Mouse (Mus musculus) frontal cortex, postnatal 14 days (tissue): ENCODE measurements around the gene Zfp553.
"Not testable (repeated sequence)": the region's sequence is repeated elsewhere in the genome, so short reads cannot be mapped to it uniquely, and the experiment has no call there.

Experiments
- DNase-seq, 2 experiments: peaks; one replicate each; pipeline ENCODE4 v3.0.0; 2022; ENCODE audit warnings: low spot score in 2 of 2

The Zfp553 gene

GRCm38 (mm10) chr7:127233368-127233749 is 498 bp downstream of the Zfp553 start:
- no peak for DNase-seq

- no peak for DNase-seq
These were observed 904 bp downstream of the Zfp553 start for GRCm38 (mm10) chr7:127233765-127234164.

DNA sequence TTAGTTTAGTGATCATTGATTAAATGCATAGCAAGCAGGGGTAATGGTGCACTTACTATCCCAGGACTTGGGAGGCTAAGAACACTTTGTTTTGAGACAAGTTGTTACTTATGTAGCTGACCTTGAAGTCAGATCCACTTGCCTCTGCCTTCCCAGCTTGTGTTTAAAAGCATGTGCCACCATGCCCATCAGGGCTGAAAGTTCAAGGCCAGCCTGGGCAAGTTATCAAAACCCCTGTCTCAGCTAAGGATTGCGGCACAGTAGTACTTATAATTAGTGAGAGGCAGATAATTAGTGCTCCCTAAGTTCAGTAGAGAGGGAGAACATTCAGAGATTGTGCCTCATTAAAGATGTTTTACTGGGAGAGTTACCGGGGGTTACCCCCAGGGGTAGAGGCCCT is 1.9 kb downstream of the Zfp553 start:
- DNase-seq, result no peak

DNA sequence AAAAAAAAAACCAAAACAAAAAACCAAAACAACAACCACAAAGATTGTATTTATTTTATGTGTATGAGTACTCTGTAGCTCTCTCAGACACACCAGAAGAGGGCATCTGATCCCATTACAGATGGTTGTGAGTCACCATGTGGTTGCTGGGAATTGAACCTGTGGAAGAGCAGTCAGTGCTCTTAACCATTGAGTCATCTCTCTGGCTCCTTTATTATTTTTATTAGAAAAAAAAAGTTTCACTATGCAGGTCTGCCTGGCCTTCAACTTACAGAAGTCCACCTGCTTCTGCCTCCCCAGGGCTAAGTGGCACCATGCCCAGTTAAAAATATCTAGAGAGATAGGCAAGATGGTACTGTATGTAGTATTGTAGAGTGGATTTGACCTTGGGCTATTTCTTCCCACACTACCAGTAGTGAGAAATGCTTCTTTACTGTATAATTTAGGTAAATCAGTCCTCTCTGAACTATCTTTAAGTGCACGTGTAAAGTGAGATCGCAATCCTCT is 10.6 kb downstream of the Zfp553 start:
- no peak for DNase-seq

- peak; percentile 86 to 91 for DNase-seq
These were observed 11.2 kb downstream of the Zfp553 start, which contains the start of gene Zfp771 for GRCm38 (mm10) chr7:127243870-127244657. Zfp771 (plus strand) TSS chr7:127244274.

GRCm38 (mm10) chr7:127244658-127245510 is 12.0 kb downstream of the Zfp553 start:
- no peak for DNase-seq

DNA sequence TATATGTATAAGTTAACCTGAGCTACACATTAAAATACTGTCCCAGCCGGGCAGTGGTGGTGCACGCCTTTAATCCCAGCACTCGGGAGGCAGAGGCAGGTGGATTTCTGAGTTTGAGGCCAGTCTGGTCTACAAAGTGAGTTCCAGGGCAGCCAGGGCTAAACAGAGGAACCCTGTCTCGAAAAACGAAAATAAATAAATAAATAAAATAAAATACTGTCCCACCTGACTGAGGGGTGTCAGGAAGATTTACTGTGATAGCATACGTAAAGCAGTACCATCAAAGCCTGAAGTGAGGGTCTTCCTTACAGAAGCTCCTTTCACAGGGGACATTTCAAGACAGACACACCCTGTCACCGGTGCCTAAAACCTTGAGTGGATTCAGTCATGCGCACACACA is 17.6 kb downstream of the Zfp553 start:
- not testable (repeated sequence) for DNase-seq

DNA sequence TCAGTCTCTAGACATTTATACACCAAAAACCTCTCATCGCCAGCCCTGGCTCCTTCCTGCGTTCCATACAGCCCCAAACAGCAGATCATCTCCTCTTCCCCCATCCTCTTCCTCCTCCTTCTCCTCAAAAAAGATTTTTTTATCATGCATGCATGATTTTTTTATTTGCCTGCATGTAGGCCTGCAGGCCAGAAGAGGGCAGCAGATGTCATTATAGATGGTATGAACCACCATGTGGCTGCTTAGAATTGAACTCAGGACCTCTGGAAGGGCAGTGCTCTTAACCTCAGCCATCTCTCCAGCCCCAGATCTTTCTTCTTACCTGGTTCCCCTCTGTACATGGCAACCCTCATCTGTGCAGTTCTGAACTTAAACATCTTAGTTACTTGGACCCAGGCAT is 19.6 kb downstream of the Zfp553 start:
- DNase-seq, result no peak

- no peak for DNase-seq
These were observed 20.5 kb downstream of the Zfp553 start for GRCm38 (mm10) chr7:127253341-127253740.

- peak; percentile 91 to 93 for DNase-seq
These were observed 21.2 kb downstream of the Zfp553 start for GRCm38 (mm10) chr7:127253821-127254769.

DNA sequence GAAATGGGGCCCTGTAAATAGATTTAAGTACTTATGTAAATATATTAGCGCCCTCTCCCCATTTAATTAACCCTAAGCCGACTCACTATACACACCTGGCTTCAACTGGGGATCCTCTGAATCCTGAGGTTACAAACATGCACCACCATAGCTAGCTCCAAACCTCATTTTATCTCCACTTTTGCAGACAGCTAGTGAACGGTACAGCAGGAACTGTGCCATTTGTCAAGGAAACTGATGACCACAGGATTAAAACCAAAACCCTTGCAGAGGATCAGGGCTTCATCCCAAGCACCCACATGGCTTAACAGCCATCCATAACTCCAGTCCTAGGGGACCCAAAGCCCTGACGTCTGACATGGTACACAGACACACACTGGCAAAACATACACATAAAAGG is 22.1 kb downstream of the Zfp553 start:
- no peak for DNase-seq

GRCm38 (mm10) chr7:127255965-127256364 is 23.1 kb downstream of the Zfp553 start:
- DNase-seq, result no peak

DNA sequence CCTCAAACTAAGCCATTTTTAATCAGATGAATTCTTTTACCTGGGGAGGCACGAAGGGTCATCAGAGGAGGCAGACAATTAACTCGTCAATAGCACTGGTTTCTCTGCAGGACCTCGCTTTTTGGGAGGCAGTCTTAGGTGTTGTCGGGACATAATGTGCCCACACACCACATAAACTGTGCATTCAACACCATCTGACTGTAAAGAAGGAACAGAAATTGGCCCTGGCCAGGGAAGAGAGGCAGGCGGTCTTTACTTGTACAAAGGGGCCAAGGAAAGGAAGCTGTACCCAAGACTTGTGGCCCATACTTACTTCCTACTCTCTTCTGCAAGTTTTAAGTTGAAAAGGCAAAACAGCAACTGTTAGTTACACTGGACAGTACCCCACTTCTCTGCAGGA is 23.7 kb downstream of the Zfp553 start:
- DNase-seq, result no peak

GRCm38 (mm10) chr7:127259186-127259905 is 26.5 kb downstream of the Zfp553 start:
- no peak for DNase-seq

- DNase-seq, result peak; percentile 97 to 98
These were observed 27.6 kb downstream of the Zfp553 start, which contains the start of gene Dctpp1 for GRCm38 (mm10) chr7:127260309-127261111. Dctpp1 (minus strand) TSS chr7:127260709.

DNA sequence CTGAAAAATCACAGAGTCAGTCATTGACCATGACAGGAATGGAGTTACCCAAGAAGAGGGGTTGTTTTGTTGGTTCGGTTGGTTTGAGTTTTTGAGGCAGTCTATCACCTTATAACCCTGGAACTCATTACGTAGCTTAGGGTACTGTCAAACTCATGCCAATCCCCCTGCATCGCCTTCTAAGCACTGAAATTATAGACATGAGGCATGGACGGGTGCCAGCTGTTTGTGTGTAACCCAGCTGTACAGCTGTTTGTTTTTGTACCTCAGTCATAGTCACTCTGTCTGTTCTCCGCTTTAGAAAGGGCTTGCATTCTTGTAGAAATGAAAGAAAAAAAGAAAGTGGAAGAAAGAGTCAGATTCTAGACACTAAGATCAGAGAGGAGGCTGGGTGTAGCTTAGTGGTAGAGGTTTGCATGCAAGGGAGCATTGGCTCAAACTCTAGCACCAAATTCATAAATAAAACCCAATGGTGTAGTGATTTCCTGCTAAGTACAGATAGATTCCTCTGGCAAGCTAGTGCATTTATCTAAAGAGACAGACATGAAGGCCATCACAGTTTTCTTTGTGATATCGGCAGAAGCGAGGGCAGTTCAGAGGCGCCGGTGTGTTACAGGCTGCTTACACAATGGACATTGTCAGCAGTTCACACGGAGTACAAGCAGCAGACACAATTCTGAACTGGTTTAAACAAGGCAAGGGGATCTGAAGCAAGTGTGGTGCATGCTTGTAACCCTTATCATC is 29.5 kb downstream of the Zfp553 start:
- no peak for DNase-seq

DNA sequence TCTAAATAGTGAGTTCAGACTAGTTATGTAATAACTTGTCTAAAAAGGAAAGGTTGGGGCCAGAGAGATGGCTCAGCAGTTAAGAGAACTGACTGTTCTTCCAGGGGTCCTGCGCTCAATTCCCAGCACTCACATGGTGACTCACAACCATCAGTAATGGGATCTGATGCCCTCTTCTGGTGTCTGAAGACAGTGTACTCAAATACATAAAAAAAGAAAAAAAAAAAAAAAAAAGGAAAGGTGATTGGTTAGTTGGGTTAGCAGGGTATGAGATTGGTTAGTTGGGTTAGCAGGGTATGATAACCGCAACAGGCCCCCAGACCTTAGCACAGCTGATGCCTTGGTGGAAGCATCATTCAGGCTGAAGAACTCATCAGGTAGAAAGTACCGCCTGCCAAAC is 30.7 kb downstream of the Zfp553 start:
- no peak for DNase-seq

DNA sequence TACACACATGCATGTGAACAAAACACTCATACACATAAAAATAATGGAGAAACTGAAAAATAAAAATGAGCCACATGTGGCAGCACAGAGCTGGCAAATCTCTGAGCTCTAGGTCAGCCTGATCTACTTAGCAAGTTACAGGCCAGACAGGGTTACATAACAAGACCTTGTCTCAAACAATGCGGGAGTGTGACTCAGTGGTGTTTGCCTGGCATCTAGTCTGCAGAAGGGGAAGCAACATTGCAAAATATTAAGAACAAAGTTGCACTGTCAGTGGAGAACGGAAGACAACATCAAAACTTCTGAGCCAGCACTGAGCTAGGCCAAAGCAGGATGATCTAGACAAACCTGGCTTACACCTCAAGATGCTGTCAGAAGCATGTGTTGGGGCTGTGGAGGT is 37.4 kb downstream of the Zfp553 start:
- no peak for DNase-seq

GRCm38 (mm10) chr7:127270666-127271065 is 37.8 kb downstream of the Zfp553 start:
- no peak for DNase-seq
